ENCODE assay signal across 8 mouse cellular contexts in the genomic region with DNA sequence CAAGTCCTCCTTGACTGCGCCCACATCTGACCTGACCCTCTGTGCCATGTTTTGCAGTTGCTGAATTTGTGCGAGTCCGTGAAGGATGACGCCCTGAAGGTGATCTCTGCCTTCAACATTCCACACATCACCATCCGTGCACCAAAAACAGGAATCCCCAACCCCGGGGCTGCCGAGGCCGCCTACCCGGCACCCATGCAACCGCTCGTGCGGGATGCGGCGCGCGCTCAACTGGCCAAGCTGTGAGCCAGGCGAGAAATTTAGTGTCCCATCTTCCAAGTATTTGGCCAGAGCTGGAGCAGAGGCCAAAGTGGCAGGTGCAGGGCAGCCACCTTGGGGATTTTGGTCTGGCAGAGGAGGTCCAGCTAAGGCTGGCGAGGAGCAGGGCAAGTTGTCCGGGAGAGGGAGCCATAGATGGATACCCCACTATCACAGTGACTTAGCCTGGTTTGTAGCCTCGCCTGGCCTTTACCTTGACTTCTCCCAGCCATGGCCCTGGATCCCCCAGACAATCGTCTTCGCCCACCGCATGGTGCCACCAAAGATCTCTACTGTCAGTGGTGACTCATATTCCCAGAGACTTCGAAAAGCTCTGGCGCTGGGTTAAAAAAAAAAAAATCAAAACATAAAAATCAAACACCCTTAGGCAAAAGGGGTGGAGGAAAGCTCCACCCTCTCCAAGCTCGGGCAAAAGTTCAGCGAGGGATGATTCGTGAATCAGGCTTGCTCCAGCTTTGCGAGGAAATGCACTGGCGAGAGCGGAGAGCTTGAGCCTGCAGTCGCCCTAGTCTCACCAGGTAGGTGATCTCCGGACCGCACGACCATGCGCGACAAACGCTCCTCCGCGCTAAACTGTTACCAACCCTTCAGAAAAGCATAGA. TPM values are rescaled to one million over a fixed set of nuclear protein-coding genes. Genes with fewer than 3 reads are reported as not detected.
DNase-seq lines count a peak whose midpoint lies in the region; ATAC-seq and TF ChIP-seq lines count a peak whose summit lies in the region.

No protein-coding gene starts in this region.

- peak overlapping the region; percentile 97 for H3K4me2 ChIP-seq in embryonic facial prominence, embryonic 12.5 days (replicated peaks)
- peak overlapping the region; percentile 98 for H3K4me2 ChIP-seq in midbrain, embryonic 12.5 days (replicated peaks)

- in situ Hi-C loops in ES-E14 (cut with MboI; ENCODE audit: low sequenced_read_pairs in 2 of 2, unreplicated experiment in 2 of 2) = loop anchor here in 1 of 2 experiments (10.0 kb wide), 1 partner anchor 272 kb away; no protein-coding TSS in a partner anchor

- intact Hi-C loops in heart, postnatal 14 days (cut with DNase I) = loop anchor here (1.0 to 5.0 kb wide), 4 partner anchors 46 to 273 kb away; no protein-coding TSS in a partner anchor

- DNase-seq in 3134 (ENCODE audit: extremely low read depth, insufficient read length, low spot score) (peak; percentile 68), ES-E14 (ENCODE audit: low read depth, low spot score) (no peak), MN1 (ENCODE audit: low spot score) (no peak)
- peak; percentile 35 to 47 for DNase-seq in heart, postnatal 14 days
- DNase-seq in large intestine, adult 2 months (ENCODE audit: low read depth, low spot score) = peak; percentile 48
- peak; percentile 38 for DNase-seq in thymus, postnatal 25 days

- peak overlapping the region; percentile 50 to 51 for H3K4me3 ChIP-seq in ES-E14 (ENCODE audit: insufficient read depth in 1 of 2, low read depth in 1 of 2, low read length in 2 of 2, poor library complexity in 1 of 2, severe bottlenecking in 1 of 2)
- H3K4me3 ChIP-seq in embryonic facial prominence, embryonic 12.5 days = peak overlapping the region; percentile 79
- peak overlapping the region; percentile 69 for H3K4me3 ChIP-seq in midbrain, embryonic 12.5 days

- ATAC-seq in embryonic facial prominence, embryonic 12.5 days (ENCODE audit: insufficient number of reproducible peaks, insufficient read depth, low FRiP score, low TSS enrichment) = no peak
- ATAC-seq in midbrain, embryonic 12.5 days (ENCODE audit: low FRiP score, low read depth) = no peak

- H3K36me3 ChIP-seq in ES-E14 (ENCODE audit: control insufficient read depth, insufficient read depth, low read length, poor library complexity, severe bottlenecking) = no peaks in the 10 kb centered on the region
- no peaks in the 10 kb centered on the region for H3K36me3 ChIP-seq in embryonic facial prominence, embryonic 12.5 days
- no peaks in the 10 kb centered on the region for H3K36me3 ChIP-seq in midbrain, embryonic 12.5 days

- H3K27me3 ChIP-seq in embryonic facial prominence, embryonic 12.5 days = peaks cover 29% of the 10 kb centered on the region
- H3K27me3 ChIP-seq in midbrain, embryonic 12.5 days = peaks cover 51% of the 10 kb centered on the region

- peak overlapping the region; percentile 54; the same call in 1 of the 2 replicates for H3K9ac ChIP-seq in ES-E14 (ENCODE audit: insufficient read depth, low read depth, low read length, poor library complexity, severe bottlenecking)
- H3K9ac ChIP-seq in embryonic facial prominence, embryonic 12.5 days = no peak overlapping the region
- no peak overlapping the region for H3K9ac ChIP-seq in midbrain, embryonic 12.5 days (replicated peaks)

- peaks cover 0 to 7% of the 10 kb centered on the region in 2 experiments; a peak in 3 of 4 replicates for H3K4me1 ChIP-seq in ES-E14 (ENCODE audit: control insufficient read depth in 2 of 2, insufficient read depth in 2 of 2, low read length in 2 of 2, poor library complexity in 1 of 2)
- H3K4me1 ChIP-seq in embryonic facial prominence, embryonic 12.5 days = peaks cover 28% of the 10 kb centered on the region
- H3K4me1 ChIP-seq in midbrain, embryonic 12.5 days = peaks cover 43% of the 10 kb centered on the region

- WGBS in embryonic facial prominence, embryonic 12.5 days = 2% methylated on average over 40 of the region's 40 CpGs
- 3% methylated on average over 40 of the region's 40 CpGs for WGBS in large intestine, adult 2 months
- WGBS in midbrain, embryonic 12.5 days = 1% methylated on average over 40 of the region's 40 CpGs

- H3K27ac ChIP-seq in ES-E14 (ENCODE audit: insufficient read depth, low read depth, low read length, poor library complexity, severe bottlenecking) = no peak overlapping the region
- no peak overlapping the region for H3K27ac ChIP-seq in embryonic facial prominence, embryonic 12.5 days
- no peak overlapping the region for H3K27ac ChIP-seq in midbrain, embryonic 12.5 days (replicated peaks)

- no peaks in the 10 kb centered on the region for H3K9me3 ChIP-seq in ES-E14 (ENCODE audit: control insufficient read depth, insufficient read depth, low read depth, low read length)
- no peaks in the 10 kb centered on the region for H3K9me3 ChIP-seq in embryonic facial prominence, embryonic 12.5 days
- H3K9me3 ChIP-seq in midbrain, embryonic 12.5 days = no peaks in the 10 kb centered on the region

TF ChIP-seq in ES-E14, 5 proteins besides CTCF, POLR2A, EP300 and RAD21:
- TF ChIP-seq CHD2 (IDR thresholded peaks at IDR 0.05; ENCODE audit: low read depth, low read length) = no peak
- TF ChIP-seq ZC3H11A (IDR thresholded peaks at IDR 0.05; ENCODE audit: borderline replicate concordance, low read depth, low read length) = no peak
- no peak for TF ChIP-seq HCFC1 (IDR thresholded peaks at IDR 0.05; ENCODE audit: borderline replicate concordance, insufficient read depth, low read length)
- no peak for TF ChIP-seq ZNF384 (IDR thresholded peaks at IDR 0.05; ENCODE audit: low read depth, low read length)
- no peak for TF ChIP-seq MAFK (IDR thresholded peaks at IDR 0.05; ENCODE audit: insufficient read depth, low read depth, low read length)
TF ChIP-seq in ES-E14: peak in this region for 0.

RNA-seq across cellular contexts. Expression of a gene that starts 2.7 kb away (rescaled TPM):
- 23.6 and 29.4 TPM in 2 replicates for total RNA-seq in ES-E14 (2012; rRNA removed)
- 30.3 and 33.7 TPM in 2 replicates for polyA plus RNA-seq in embryonic facial prominence, embryonic 12.5 days (2016; fragmentation: Nextera tagmentation; extraction: Ambion mirVana)
- total RNA-seq in heart, postnatal 14 days (2021) = 10 to 100 TPM; 16.5 to 19.7 TPM
- 5.1 and 8.7 TPM in 2 replicates for polyA plus RNA-seq in large intestine, adult 2 months (2012; rRNA removed)
- polyA plus RNA-seq in midbrain, embryonic 12.5 days (2016; fragmentation: Nextera tagmentation; extraction: Ambion mirVana) = 21.6 and 24.7 TPM in 2 replicates

Comparison
In these comparisons a context has a peak if more than half of its experiments do, and no peak if none do; other contexts are left out.
1. DNase-seq: peak in 3134 (single experiment), heart, postnatal 14 days (2 of 2), large intestine, adult 2 months (single experiment) and thymus, postnatal 25 days (single experiment); none in ES-E14 (single experiment) and MN1 (single experiment).
2. Peak in every context shown above with its lines, with median percentiles within 50 percentile points of each other: H3K4me3 ChIP-seq.